Mouse (Mus musculus) layer of hippocampus, postnatal 10 days (tissue): ENCODE data around the gene Msh6. TPM values are rescaled to one million over a fixed set of nuclear protein-coding genes. Genes with fewer than 3 reads are reported as not detected.
"Not testable (repeated sequence)": the region's sequence is repeated elsewhere in the genome, so short reads cannot be mapped to it uniquely, and the experiment has no call there.

ENCODE experiments used
- DNase-seq, 2 experiments: peaks; one replicate each; pipeline ENCODE4 v3.0.0; 2021; ENCODE audit warnings: low spot score in 2 of 2
- long read RNA-seq: library from polyadenylated mRNA; stranded (forward); transcript quantifications from one replicate; pipeline ENCODE4 v2.0.0, GENCODE M21; 2023
- total RNA-seq, 2 experiments: library from RNA; stranded (reverse); gene quantifications; 2 replicates each; pipeline ENCODE4 v1.2.3; 2021

Gene Msh6
- 10 to 100 TPM; 16.0 to 16.4 TPM for total RNA-seq
- long read RNA-seq, full-length matches to known transcripts: 6 of 7 reads
- long read RNA-seq, partial matches to known transcripts: 1 of 7 reads
- long read RNA-seq, other reads (novel, unspliced or antisense): 0 of 7 reads

GRCm38 (mm10) chr17:87974629-87975228, at the start of gene Msh6:
TSS of gene Msh6 (plus strand) at chr17:87975062.
- peak; percentile 82 to 88 for DNase-seq

DNA sequence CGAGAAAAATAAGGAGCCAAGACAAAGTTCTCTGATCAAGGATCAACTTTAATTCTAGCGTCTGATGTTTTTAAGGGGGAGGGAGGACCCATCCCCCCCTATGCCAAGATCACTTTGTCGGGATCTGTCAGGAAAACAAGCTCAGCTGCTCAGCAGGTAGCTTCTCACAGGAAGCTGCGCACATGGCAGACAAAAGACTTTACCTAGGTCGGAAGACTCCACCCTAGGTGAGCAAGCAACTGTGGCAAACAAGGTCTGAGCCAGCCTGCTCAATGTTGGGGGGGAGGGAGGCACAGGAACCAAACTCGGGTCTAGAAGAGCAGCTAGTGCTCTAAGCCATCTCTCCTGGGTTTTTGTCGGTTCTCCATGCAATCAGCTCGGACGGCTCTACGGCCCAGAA, 40.5 kb upstream of the Msh6 start:
- DNase-seq: no peak

GRCm38 (mm10) chr17:87934736-87935135, 40.1 kb upstream of the Msh6 start:
- DNase-seq: no peak

DNA sequence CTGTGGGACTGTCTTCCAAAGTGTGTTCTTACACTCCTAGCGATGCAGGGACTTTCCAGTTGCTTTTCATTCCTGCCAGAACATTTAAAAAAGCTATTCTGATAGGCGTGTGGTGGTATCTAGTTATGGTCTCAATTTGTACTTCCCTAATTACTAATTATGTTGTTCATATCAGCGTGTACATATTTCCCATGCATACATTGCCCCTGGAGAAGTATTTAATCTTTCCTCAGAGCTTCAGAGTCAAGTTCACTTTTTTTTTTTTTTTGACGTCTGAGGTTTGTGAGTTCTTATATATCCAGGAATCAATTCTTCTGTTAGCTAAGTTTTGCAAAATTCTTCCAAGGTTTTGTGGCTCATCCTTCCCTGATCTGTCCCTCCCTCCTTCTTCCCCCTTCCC, 38.7 kb upstream of the Msh6 start:
- no peak for DNase-seq

DNA sequence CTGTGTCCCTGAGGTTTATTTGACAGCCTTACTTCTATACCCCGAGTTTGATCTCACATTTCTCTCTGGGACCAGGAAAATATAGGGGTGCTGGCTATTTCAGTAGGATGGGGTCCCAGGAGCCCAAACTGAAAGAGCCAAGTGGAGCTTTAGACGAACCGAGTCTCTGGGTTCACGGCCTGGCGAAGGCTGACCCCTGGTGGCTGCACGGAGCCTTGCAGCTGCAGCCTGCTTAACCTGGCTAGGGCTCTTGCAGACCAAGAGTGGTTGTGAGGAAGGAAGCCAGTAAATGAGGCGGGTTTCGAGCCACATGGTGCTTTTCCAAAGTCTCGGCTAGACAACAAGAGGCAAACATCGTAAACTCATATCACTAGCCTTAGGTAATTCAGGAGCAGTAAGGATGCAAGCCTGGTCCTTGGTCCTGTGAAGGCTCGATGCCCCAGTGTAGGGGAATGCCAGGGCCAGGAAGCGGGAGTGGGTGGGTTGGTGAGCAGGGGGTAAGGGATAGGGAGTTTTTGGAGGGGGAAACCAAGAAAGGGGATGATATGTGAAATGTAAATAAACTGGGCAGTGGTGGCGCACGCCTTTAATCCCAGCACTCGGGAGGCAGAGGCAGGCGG, 25.8 kb upstream of the Msh6 start:
- DNase-seq: peak; percentile 90 to 91

- not testable (repeated sequence) for DNase-seq
These were observed 20.2 kb upstream of the Msh6 start for GRCm38 (mm10) chr17:87954618-87955124.

DNA sequence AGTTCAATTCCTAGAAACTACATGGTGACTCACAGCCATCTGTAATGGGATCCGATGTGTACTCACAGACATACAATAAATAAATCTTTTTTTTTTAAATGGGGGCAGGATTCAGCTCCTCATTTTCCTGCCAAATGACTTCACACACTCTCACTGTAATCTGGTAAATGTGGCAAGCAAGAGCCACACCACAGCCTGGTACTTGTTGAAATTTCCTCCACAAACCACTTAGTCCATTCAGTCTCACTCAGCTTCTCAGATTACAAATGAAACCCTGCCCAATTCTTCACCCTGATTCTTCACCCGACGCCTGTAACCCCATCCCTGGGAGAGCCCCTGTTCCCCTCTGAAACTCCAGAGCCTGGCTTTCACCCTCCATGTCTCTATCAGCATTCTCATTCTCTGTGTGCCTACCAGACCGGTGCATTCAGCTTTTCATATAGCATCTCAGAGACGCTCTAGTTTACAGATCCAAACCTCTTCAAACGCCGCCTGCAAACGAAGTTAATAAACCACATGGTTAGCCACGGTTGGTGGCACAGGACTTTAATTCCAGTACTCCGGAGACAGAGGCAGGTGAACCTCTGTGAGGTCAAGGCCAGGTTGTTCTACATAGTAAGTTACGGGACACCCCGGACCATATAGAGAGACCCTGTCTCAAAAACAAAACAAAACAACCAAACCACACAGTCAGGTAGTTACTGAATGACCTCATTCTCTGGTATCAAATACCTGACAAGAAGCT, 17.6 kb upstream of the Msh6 start:
- DNase-seq: no peak

DNA sequence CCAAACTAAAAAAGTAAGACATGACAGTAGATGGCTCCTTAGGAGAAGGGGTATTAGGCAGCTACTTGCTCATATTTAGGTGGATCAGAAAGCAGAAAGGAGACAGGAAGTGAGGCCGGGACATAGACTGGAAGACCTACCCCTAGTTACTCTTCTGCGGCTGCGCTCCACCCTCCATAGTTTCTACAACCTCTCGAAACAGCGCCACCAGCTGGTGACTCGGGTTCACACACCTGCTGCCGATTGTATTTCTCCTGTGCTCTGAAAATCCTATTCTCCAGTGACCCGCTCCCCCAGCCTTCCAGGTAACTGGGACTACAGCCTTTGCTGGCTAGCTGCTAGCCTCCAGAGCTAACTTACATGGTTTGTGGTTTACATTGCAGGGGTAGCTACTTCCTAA, 16.6 kb upstream of the Msh6 start:
- no peak for DNase-seq

DNA sequence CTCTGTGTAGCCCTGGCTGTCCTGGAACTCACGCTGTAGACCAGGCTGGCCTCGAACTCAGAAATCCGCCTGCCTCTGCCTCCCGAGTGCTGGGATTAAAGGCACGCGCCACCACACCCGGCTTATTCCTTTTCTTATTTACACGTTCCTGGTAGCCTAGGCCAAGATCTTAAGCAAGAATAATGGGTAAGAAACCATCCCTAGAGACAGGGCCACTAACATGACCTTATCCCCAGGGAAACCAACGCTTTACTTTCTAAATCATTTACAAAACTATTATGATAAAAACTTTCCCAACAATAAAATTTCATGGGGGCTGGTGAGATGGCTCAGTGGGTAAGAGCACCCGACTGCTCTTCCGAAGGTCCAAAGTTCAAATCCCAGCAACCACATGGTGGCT, 15.5 kb upstream of the Msh6 start:
- DNase-seq: not testable (repeated sequence)

GRCm38 (mm10) chr17:87959931-87960330, 14.9 kb upstream of the Msh6 start:
- DNase-seq: not testable (repeated sequence)

- DNase-seq: no peak
These were observed 11.5 kb upstream of the Msh6 start for GRCm38 (mm10) chr17:87963081-87964075.

DNA sequence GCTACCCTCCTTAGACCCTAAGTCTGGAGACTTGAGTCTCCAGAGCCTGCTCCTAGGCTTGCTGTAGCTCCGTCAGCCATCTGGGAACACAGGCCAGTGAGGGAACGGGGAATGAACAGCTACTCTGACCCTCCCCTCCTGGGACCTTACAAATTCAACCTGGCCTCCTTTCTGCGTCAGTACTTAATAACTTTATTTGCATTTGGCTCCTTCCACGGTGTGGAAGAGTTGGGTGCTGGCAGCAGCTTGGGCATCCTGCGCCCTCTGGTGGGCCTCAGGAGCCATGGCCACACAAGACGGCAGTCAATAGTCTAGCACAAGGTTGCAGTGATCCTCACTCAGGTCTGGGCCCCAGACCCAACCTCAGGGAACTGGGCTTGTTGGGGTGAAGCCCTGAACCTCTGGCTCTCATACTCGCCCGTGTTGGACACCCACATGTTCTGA, 6.4 kb upstream of the Msh6 start:
- DNase-seq: not testable (repeated sequence)

DNA sequence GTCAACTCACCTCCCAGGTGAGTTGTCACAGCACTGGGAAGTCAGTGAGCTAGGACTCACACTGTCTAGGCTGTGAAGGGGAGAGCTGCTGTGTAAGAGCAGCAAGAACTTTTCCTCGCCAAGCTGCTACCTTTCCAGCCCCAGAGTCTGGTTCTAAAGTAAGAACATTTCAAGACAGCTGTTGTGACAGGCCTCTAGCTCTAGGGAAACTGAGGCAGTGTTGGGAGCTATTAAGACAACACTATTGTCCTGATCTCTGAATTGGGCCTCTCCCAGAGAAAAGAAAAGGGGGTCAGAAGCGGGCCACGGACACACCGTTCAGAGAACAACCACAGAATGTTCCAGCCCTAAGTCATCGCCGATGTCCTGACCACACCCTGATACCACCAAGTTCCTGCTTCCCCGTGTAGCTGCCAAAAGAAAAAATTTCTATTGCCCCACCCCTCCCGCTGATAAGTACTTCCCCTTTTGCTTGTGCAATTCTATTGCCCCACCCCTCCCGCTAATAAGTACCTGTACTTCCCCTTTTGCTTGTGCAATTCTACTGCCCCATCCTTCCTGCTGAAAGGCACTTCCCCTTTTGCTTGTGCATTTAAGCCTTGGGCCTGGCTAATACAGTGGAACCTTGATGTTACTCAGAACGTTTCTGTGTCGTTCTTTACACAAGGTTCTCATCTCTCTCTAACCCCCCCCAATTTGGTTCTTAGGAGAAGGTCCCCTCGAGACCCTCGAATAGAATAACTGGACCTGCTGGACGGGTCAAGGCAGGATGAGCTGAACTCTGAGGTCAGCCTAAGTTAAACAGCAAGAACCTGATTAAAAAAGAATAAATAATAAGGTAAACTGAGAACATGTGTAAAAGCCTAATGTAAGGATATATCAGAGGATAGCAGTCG, 2.9 kb upstream of the Msh6 start:
- not testable (repeated sequence) for DNase-seq

- no peak for DNase-seq
These were observed 2.0 kb upstream of the Msh6 start for GRCm38 (mm10) chr17:87972856-87973255.

DNA sequence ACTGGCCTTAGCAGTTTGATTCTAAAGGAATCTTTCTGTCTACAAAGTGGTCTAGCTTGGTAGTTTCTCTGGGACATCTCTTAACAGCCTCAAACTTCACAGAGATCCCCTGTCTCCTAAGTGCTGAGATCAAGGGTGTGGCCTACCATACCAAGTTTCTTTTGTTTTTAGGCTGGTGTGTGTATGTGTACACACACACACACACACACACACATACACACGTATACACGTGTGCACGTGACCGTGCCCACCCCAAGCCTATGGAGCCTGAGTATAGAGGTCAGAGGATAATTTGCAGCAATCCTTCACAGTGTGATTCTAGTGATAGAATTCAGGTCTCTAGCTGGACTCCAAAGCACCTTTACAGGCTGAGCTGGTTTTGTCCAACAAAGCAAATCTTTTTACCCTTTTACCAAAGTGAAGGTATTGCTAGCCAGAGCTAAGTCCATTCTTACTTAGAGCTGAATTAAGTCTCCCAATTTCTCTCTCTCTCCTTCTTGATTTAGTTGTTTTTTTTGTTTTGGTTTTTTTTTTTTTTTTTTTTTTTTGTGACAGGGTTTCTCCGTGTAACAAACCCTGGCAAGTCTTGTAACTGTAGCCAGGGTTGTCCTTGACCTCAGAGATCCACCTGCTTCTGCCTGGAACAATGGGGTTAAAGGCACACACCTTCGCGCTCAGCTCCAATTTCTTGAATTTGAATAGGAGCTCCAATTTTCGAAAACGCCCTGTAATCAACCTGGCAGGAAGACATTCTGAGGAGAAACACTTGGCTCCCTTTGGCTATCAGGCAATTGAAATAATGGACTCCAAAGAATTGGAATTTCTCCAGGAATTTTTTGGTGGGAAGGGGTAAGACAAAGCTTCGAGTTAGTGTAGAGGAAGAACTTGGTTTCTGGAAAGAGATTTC, 1.3 kb upstream of the Msh6 start:
- DNase-seq: no peak

DNA sequence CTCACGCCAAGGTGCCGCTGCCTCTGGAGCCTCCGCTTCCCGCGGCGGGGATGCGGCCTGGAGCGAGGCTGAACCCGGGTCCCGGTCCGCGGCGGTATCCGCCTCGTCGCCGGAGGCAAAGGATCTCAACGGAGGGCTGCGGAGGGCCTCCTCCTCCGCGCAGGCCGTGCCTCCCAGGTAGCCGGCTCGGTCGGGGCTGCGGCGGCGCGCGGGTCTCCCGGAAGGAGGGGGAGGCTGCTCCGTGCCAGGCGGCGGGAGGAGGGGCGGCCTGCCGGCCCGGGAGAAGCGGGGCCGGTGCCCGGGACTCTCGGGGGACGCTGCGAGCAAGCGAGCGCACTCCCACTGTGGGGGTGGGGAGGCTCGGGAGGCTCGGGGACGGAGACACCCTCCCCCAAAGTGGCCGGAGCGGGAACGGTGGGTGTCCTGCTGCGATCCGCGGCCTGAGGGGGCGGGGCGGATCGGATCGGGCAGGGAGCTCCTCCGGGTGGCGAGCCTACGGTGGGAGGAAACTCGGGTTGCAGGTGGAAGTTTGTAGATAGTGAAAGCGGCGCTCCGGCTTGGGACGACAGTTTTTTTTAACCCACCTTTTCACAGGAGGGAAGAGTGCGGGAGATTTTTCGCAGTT, 479 bp downstream of the Msh6 start:
- no peak for DNase-seq

- DNase-seq: no peak
These were observed 1.4 kb downstream of the Msh6 start for GRCm38 (mm10) chr17:87976154-87976806.

DNA sequence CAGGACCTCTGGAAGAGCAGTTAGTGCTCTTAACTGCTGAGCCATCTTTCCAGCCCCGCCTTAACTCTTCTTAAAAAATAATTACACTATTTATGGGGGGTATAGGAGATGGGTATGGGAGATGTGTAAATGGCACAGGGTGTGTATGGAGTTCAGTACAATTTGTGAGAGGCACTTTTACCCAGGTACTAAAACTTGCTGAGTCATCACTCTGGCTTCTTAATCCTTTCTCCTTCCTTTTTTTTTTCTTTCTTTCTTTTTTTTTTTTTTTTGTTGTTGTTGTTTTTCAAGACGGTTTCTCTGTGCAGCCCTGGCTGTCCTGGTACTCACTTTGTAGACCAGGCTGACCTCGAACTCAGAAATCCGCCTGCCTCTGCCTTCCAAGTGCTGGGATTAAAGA, 2.1 kb downstream of the Msh6 start:
- not testable (repeated sequence) for DNase-seq
